Mouse (Mus musculus) heart, embryonic 10.5 days (tissue): Measurements from ENCODE around the gene Utp20. TPM values are rescaled to one million over a fixed set of nuclear protein-coding genes. Genes with fewer than 3 reads are reported as not detected.
"Not testable (repeated sequence)": the region's sequence is repeated elsewhere in the genome, so short reads cannot be mapped to it uniquely, and the experiment has no call there.

Source experiments
- DNase-seq: peaks from one replicate; pipeline ENCODE4 v3.0.0-alpha.2; 2017; ENCODE audit warnings: low spot score
- H3K27ac ChIP-seq: fragments of 300-500 bp; sonication (generic); 2 replicates; pipeline ENCODE4 v1.5.1; 2016; ENCODE audit warnings: mild to moderate bottlenecking
- H3K27me3 ChIP-seq: fragments of 300-500 bp; sonication (generic); 2 replicates; pipeline ENCODE4 v1.6.1; 2016; ENCODE audit warnings: mild to moderate bottlenecking; ENCODE audit not compliant: poor library complexity, insufficient read depth, severe bottlenecking
- H3K36me3 ChIP-seq: fragments of 300-500 bp; sonication (generic); 2 replicates; pipeline ENCODE4 v1.6.1; 2016; ENCODE audit warnings: mild to moderate bottlenecking, moderate library complexity
- H3K4me1 ChIP-seq: fragments of 300-500 bp; sonication (generic); 2 replicates; pipeline ENCODE4 v1.6.1; 2016; ENCODE audit warnings: mild to moderate bottlenecking
- H3K4me3 ChIP-seq: fragments of 300-500 bp; sonication (generic); 2 replicates; pipeline ENCODE4 v1.5.1; 2016; ENCODE audit warnings: mild to moderate bottlenecking, moderate library complexity
- H3K9me3 ChIP-seq: fragments of 300-500 bp; sonication (generic); 2 replicates; pipeline ENCODE4 v1.6.1; 2016; ENCODE audit warnings: mild to moderate bottlenecking, moderate library complexity
- WGBS: fragments of 180-500 bp; shearing (Covaris S2); methylation state at CpG from one replicate; pipeline ENCODE4 v1.1.7; 2016; 5-methylcytosine and 5-hydroxymethylcytosine counted together
- polyA plus RNA-seq: library from polyadenylated mRNA; unstranded; fragments of >200 nt; fragmentation: Nextera tagmentation; extraction: Ambion mirVana; gene quantifications from 2 replicates; pipeline ENCODE4 v1.2.1, GENCODE M21; 2016

Gene Utp20
- polyA plus RNA-seq, 1 experiment from 2014 or later = 16.9 TPM

- peaks cover 86% of the 10 kb centered on the region for H3K36me3 ChIP-seq
Observed at GRCm38 (mm10) chr10:88817335-88817734, 9.3 kb downstream of the Utp20 start.

DNA sequence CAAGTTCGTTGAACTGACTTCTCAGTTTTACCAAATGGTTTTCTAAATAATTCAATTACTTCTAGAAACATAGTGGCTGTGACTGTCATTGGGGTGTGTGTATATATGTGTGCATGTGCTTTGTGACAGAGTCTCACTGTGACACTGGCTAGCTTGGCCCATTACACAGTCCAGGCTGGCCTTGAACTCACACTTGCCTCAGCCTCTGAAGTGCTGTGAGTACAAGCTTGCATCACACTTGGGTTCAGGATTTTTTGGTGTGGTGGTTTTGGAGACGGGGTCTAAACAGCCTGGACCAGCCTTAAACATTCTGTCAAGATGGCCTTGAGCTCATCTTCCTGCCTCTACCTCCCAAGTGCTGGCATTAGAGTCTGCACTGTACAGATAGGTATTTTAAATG lies 11.3 kb downstream of the Utp20 start:
- peaks cover 84% of the 10 kb centered on the region for H3K36me3 ChIP-seq
- no peaks in the 10 kb centered on the region for H3K9me3 ChIP-seq
- H3K27ac ChIP-seq = no peak overlapping the region
- H3K4me3 ChIP-seq = no peak overlapping the region
- H3K27me3 ChIP-seq = no peaks in the 10 kb centered on the region
- no peak for DNase-seq
- no peaks in the 10 kb centered on the region for H3K4me1 ChIP-seq
- WGBS = 95% methylated on average over 2 of the region's 2 CpGs

More at GRCm38 (mm10) chr10:88817335-88817734, 9.3 kb downstream of the Utp20 start:
- 91% methylated on average over 5 of the region's 5 CpGs for WGBS
- DNase-seq = no peak
- Histone ChIP-seq H3K27ac (no peak overlapping the region), H3K4me3 (no peak overlapping the region), H3K4me1 (no peaks in the 10 kb centered on the region), H3K27me3 (no peaks in the 10 kb centered on the region), H3K9me3 (no peaks in the 10 kb centered on the region)

GRCm38 (mm10) chr10:88811704-88812103 lies 14.9 kb downstream of the Utp20 start:
- H3K4me1 ChIP-seq = no peaks in the 10 kb centered on the region
- H3K27me3 ChIP-seq = no peaks in the 10 kb centered on the region
- WGBS = 93% methylated on average over 5 of the region's 5 CpGs
- no peak overlapping the region for H3K4me3 ChIP-seq
- no peak overlapping the region for H3K27ac ChIP-seq
- DNase-seq = no peak
- no peaks in the 10 kb centered on the region for H3K9me3 ChIP-seq
- peaks cover 90% of the 10 kb centered on the region for H3K36me3 ChIP-seq

GRCm38 (mm10) chr10:88802236-88802635 lies 24.4 kb downstream of the Utp20 start:
- H3K36me3 ChIP-seq = peaks cover 66% of the 10 kb centered on the region

DNA sequence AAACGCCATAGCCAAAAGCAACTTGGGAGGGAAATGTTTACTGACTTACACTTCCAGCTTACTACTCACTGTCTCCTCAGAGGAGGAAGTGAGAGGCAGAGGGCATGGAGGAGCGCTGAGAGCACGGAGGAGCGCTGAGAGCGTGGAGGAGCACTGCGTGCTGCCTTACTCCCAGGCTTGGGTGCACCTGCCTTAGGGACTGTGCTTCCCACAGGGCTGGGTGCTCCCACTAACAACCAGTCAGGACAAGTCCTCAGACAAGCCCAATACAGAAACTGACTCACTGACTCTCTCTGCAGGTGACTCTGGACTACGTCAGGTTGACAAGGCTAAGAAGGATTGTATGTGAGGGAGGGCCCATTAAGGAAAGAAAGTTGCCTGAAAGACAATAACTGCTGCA lies 27.2 kb downstream of the Utp20 start:
- WGBS = 92% methylated on average over 7 of the region's 7 CpGs
- no peaks in the 10 kb centered on the region for H3K4me1 ChIP-seq
- no peak overlapping the region for H3K4me3 ChIP-seq
- H3K9me3 ChIP-seq = no peaks in the 10 kb centered on the region
- no peak overlapping the region for H3K27ac ChIP-seq
- DNase-seq = no peak
- H3K27me3 ChIP-seq = no peaks in the 10 kb centered on the region
- H3K36me3 ChIP-seq = peaks cover 67% of the 10 kb centered on the region

More at GRCm38 (mm10) chr10:88802236-88802635, 24.4 kb downstream of the Utp20 start:
- no peaks in the 10 kb centered on the region for H3K4me1 ChIP-seq
- no peak overlapping the region for H3K27ac ChIP-seq
- no peaks in the 10 kb centered on the region for H3K27me3 ChIP-seq
- no peaks in the 10 kb centered on the region for H3K9me3 ChIP-seq
- H3K4me3 ChIP-seq = no peak overlapping the region
- WGBS = 83% methylated on average over 3 of the region's 3 CpGs
- DNase-seq = no peak

DNA sequence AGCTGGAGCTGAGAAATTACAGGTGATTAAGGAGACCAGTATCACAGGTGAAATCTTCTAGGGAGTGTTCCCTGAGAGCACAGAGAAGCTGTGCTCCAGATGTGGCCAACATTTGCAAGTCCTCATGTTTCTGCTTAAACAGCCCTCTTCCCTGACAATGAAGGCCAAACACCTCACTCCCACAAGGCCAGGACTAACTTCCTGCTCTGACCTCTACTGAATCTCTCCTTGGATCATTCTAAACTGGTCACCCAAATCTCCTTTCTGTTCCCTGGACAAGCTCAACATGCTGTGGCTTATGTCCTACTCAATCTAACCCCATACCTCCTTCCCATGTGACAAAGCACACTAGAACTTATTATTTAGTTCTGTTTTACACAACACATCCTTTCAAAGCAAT lies 29.2 kb downstream of the Utp20 start:
- Histone ChIP-seq H3K9me3 (no peaks in the 10 kb centered on the region), H3K27me3 (no peaks in the 10 kb centered on the region), H3K4me3 (no peak overlapping the region), H3K27ac (no peak overlapping the region), H3K36me3 (peaks cover 67% of the 10 kb centered on the region), H3K4me1 (no peaks in the 10 kb centered on the region)
- DNase-seq = no peak

DNA sequence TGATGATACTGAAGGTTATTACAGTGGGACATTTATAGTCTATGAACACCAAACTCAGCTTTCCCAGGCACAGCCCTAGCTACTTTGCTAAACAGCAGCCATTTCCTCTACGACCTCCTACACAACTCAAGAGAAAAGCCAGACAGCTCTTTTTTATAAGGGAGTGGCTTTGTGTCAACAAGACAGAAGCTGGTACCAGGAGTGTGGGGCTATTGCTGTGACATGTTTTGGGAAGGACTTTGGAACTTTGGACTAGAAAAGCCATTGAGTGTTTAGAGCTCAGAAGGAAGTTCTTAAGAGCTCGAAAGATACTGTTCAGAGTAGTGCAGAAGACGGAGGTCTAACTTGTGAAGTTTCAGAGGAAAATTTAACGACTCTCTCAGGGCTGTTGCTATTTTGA lies 29.7 kb downstream of the Utp20 start:
- peaks cover 69% of the 10 kb centered on the region for H3K36me3 ChIP-seq
- 85% methylated on average over 4 of the region's 4 CpGs for WGBS

GRCm38 (mm10) chr10:88795226-88795625 lies 31.4 kb downstream of the Utp20 start:
- Histone ChIP-seq H3K9me3 (no peaks in the 10 kb centered on the region), H3K4me1 (no peaks in the 10 kb centered on the region), H3K36me3 (peaks cover 79% of the 10 kb centered on the region), H3K27me3 (no peaks in the 10 kb centered on the region), H3K27ac (no peak overlapping the region), H3K4me3 (no peak overlapping the region)
- no peak for DNase-seq
- WGBS = 93% methylated on average over 7 of the region's 7 CpGs

More for the DNA sequence above, 29.7 kb downstream of the Utp20 start:
- Histone ChIP-seq H3K9me3 (no peaks in the 10 kb centered on the region), H3K27ac (no peak overlapping the region), H3K27me3 (no peaks in the 10 kb centered on the region), H3K4me3 (no peak overlapping the region), H3K4me1 (no peaks in the 10 kb centered on the region)
- DNase-seq = no peak

GRCm38 (mm10) chr10:88794606-88795005 lies 32.0 kb downstream of the Utp20 start:
- Histone ChIP-seq H3K27ac (no peak overlapping the region), H3K4me3 (no peak overlapping the region), H3K9me3 (no peaks in the 10 kb centered on the region), H3K36me3 (peaks cover 76% of the 10 kb centered on the region), H3K27me3 (no peaks in the 10 kb centered on the region), H3K4me1 (no peaks in the 10 kb centered on the region)
- 84% methylated on average over 8 of the region's 8 CpGs for WGBS
- DNase-seq = no peak

GRCm38 (mm10) chr10:88793671-88794070 lies 32.9 kb downstream of the Utp20 start:
- H3K27me3 ChIP-seq = no peaks in the 10 kb centered on the region
- H3K4me3 ChIP-seq = no peak overlapping the region
- no peak for DNase-seq
- H3K4me1 ChIP-seq = no peaks in the 10 kb centered on the region
- H3K9me3 ChIP-seq = no peaks in the 10 kb centered on the region
- peaks cover 71% of the 10 kb centered on the region for H3K36me3 ChIP-seq
- no peak overlapping the region for H3K27ac ChIP-seq

DNA sequence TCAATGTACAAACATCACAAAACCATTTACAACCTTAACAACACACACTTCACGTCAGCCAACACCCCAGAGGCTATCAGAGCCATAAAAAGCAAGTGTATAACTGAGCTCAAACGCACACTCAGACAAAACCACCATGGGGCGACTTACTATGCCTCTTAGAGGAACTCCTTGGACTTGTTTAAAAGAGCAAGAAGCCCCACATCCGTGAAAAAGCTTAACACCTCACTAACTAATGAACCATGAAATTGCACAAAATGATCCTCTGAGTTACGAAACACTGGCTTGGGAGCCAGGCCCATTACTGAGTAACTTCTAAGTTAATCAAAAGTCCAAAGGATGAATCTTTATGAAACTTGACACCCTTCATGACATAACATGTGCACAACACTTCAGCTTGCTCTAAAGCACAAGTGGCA lies 42.1 kb downstream of the Utp20 start:
- DNase-seq = no peak
- Histone ChIP-seq H3K4me1 (no peaks in the 10 kb centered on the region), H3K27ac (no peak overlapping the region), H3K36me3 (peaks cover 45% of the 10 kb centered on the region), H3K9me3 (no peaks in the 10 kb centered on the region), H3K4me3 (no peak overlapping the region), H3K27me3 (no peaks in the 10 kb centered on the region)
- WGBS = 90% methylated on average over 5 of the region's 5 CpGs

DNA sequence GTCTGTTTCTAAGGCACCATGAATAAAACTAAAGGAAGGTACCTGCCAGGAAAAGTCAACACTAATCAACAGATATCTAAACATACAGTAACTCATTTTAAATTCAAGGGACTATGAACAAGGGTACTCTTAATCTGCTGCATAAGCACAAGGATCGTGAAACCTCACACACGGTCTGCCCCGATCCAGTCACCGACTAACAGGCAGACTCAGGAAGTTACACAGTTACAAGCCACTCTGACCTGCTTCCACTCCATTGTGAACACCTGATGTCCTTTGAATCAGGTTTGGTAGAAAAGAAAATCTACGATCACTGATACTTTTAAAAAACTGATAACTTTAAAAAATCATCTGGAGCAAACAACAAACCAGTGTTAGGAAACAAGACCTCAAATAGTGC lies 42.7 kb downstream of the Utp20 start:
- DNase-seq = no peak
- Histone ChIP-seq H3K4me3 (no peak overlapping the region), H3K27me3 (no peaks in the 10 kb centered on the region), H3K27ac (no peak overlapping the region), H3K4me1 (no peaks in the 10 kb centered on the region), H3K36me3 (peaks cover 48% of the 10 kb centered on the region), H3K9me3 (no peaks in the 10 kb centered on the region)
- 91% methylated on average over 5 of the region's 5 CpGs for WGBS

DNA sequence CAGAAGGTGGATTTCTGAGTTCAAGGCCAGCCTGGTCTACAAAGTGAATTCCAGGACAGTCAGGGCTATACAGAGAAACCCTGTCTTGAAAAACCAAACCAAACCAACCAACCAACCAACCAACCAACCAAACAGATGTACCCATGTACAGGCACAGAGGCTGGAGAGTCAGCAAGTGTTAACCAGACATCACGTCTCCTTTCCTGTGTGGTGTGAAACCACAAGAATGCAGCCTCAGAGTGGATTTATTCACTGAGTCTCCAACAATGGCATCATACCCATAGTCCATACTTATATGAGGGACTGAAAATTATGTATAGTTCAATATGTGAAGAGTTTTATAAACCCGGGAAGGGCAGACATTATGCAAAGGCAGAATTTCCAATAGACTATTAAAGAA lies 43.5 kb downstream of the Utp20 start:
- H3K27me3 ChIP-seq, H3K9me3 ChIP-seq, H3K4me3 ChIP-seq, H3K4me1 ChIP-seq, DNase-seq, H3K27ac ChIP-seq: not testable (repeated sequence)
- 85% methylated on average over 2 of the region's 2 CpGs for WGBS
- H3K36me3 ChIP-seq = peaks cover 51% of the 10 kb centered on the region

DNA sequence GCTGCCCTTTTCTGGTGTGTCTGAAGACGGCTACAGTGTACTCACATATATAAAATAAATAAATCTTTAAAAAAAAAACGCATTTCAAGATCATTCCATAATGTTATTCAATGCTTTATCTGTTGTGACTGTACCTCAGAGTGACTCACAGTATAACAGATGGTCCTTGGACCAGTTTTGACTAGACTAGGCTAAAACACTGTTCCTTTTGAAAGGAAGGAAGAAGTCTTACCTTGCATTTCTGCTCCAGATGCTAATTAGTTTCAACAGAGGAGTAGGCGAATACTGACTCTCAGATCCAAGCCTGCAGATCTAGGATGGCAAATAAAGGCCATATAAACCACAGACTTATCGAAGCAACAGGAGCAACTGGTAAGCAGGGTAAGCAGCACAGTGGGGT lies 45.9 kb downstream of the Utp20 start:
- H3K9me3 ChIP-seq = no peaks in the 10 kb centered on the region
- H3K27ac ChIP-seq = no peak overlapping the region
- no peaks in the 10 kb centered on the region for H3K27me3 ChIP-seq
- 88% methylated on average over 4 of the region's 4 CpGs for WGBS
- H3K4me1 ChIP-seq = no peaks in the 10 kb centered on the region
- no peak overlapping the region for H3K4me3 ChIP-seq
- H3K36me3 ChIP-seq = peaks cover 56% of the 10 kb centered on the region
- no peak for DNase-seq
